ENCODE assay signal across 8 mouse cellular contexts in genomic region chr10:80900318-80901247, GRCm38 (mm10). TPM values are rescaled to one million over a fixed set of nuclear protein-coding genes. Genes with fewer than 3 reads are reported as not detected.
DNase-seq lines count a peak whose midpoint lies in the region; ATAC-seq and TF ChIP-seq lines count a peak whose summit lies in the region.

Gene Timm13, minus strand, starts transcription at chr10:80900969.

- no peaks in the 10 kb centered on the region for H3K27me3 ChIP-seq in embryonic facial prominence, embryonic 15.5 days
- H3K27me3 ChIP-seq in limb, embryonic 14.5 days (ENCODE audit: control insufficient read depth, insufficient read depth, low read length) = no peaks in the 10 kb centered on the region
- no peaks in the 10 kb centered on the region for H3K27me3 ChIP-seq in midbrain, postnatal 0 days (ENCODE audit: insufficient read depth, low read length)

- under 1% methylated on average over 72 of the region's 72 CpGs for WGBS in bone marrow, adult 2 months
- under 1% methylated on average over 72 of the region's 72 CpGs for WGBS in embryonic facial prominence, embryonic 15.5 days
- WGBS in limb, embryonic 14.5 days = under 1% methylated on average over 72 of the region's 72 CpGs
- WGBS in midbrain, postnatal 0 days = under 1% methylated on average over 72 of the region's 72 CpGs

- ATAC-seq in embryonic facial prominence, embryonic 15.5 days (ENCODE audit: insufficient number of reproducible peaks, low FRiP score, low TSS enrichment, low read depth) = peak; percentile 95
- ATAC-seq in limb, embryonic 14.5 days (ENCODE audit: low FRiP score, low read depth) = peak; percentile 96
- ATAC-seq in midbrain, postnatal 0 days (ENCODE audit: low FRiP score) = peak; percentile 93

- peaks cover 50% of the 10 kb centered on the region for H3K36me3 ChIP-seq in embryonic facial prominence, embryonic 15.5 days
- peaks cover 40% of the 10 kb centered on the region for H3K36me3 ChIP-seq in limb, embryonic 14.5 days (ENCODE audit: control insufficient read depth, insufficient read depth, low read length)
- H3K36me3 ChIP-seq in midbrain, postnatal 0 days (ENCODE audit: insufficient read depth, low read length) = peaks cover 42% of the 10 kb centered on the region

- H3K27ac ChIP-seq in bone marrow, adult 2 months (ENCODE audit: control insufficient read depth, insufficient read depth, low read depth, low read length, poor library complexity) = peak within 1 kb of the TSS; percentile 58
- peak within 1 kb of the TSS; percentile 88 for H3K27ac ChIP-seq in embryonic facial prominence, embryonic 15.5 days (replicated peaks)
- H3K27ac ChIP-seq in limb, embryonic 14.5 days (replicated peaks; ENCODE audit: low read depth, low read length) = peak within 1 kb of the TSS; percentile 67
- peak within 1 kb of the TSS; percentile 93 for H3K27ac ChIP-seq in midbrain, postnatal 0 days (ENCODE audit: low read depth, low read length)

- H3K4me3 ChIP-seq in bone marrow, adult 2 months (replicated peaks; ENCODE audit: control insufficient read depth, low read depth, low read length) = peak within 1 kb of the TSS; percentile 81
- peak within 1 kb of the TSS; percentile 96 for H3K4me3 ChIP-seq in embryonic facial prominence, embryonic 15.5 days (replicated peaks)
- H3K4me3 ChIP-seq in limb, embryonic 14.5 days (replicated peaks; ENCODE audit: low read length) = peak within 1 kb of the TSS; percentile 89
- H3K4me3 ChIP-seq in midbrain, postnatal 0 days (ENCODE audit: low read depth, low read length) = peak within 1 kb of the TSS; percentile 80

- peak; percentile 81; the same call in 1 of the 2 replicates for TF ChIP-seq POLR2A in bone marrow, adult 2 months (IDR thresholded peaks at IDR 0.05; ENCODE audit: borderline replicate concordance, control insufficient read depth, low read depth, low read length)
- TF ChIP-seq POLR2A in limb, embryonic 14.5 days (IDR thresholded peaks at IDR 0.05; ENCODE audit: borderline replicate concordance, extremely low read depth, insufficient read depth, insufficient read length) = 0 out of 2 replicates have a peak, but pooled peaks have one; percentile 51

- no peak for TF ChIP-seq CTCF in bone marrow, adult 2 months (IDR thresholded peaks at IDR 0.05; ENCODE audit: control insufficient read depth, insufficient read depth, low read length)
- TF ChIP-seq CTCF in midbrain, postnatal 0 days (IDR thresholded peaks at IDR 0.05) = no peak

- H3K4me2 ChIP-seq in embryonic facial prominence, embryonic 15.5 days (replicated peaks) = peak within 1 kb of the TSS; percentile 93
- H3K4me2 ChIP-seq in limb, embryonic 14.5 days (replicated peaks; ENCODE audit: low read depth, low read length, severe bottlenecking) = peak within 1 kb of the TSS; percentile 93
- peak within 1 kb of the TSS; percentile 93 for H3K4me2 ChIP-seq in midbrain, postnatal 0 days (ENCODE audit: low read depth, low read length, poor library complexity, severe bottlenecking)

- H3K9ac ChIP-seq in embryonic facial prominence, embryonic 15.5 days = peak within 1 kb of the TSS; percentile 87
- H3K9ac ChIP-seq in limb, embryonic 14.5 days (ENCODE audit: low read depth, low read length, severe bottlenecking) = peak within 1 kb of the TSS; percentile 67
- H3K9ac ChIP-seq in midbrain, postnatal 0 days (replicated peaks; ENCODE audit: low read length, poor library complexity, severe bottlenecking) = peak within 1 kb of the TSS; percentile 81

- no peaks in the 10 kb centered on the region for H3K9me3 ChIP-seq in embryonic facial prominence, embryonic 15.5 days (replicated peaks)
- no peaks in the 10 kb centered on the region for H3K9me3 ChIP-seq in limb, embryonic 14.5 days (ENCODE audit: control insufficient read depth, low read length)
- no peaks in the 10 kb centered on the region for H3K9me3 ChIP-seq in midbrain, postnatal 0 days (ENCODE audit: low read length)

- peak; percentile 100 for DNase-seq in 416B (ENCODE audit: low read depth)
- peak; percentile 99 for DNase-seq in heart, adult 8-10 months (ENCODE audit: low spot score)
- peak; percentile 100 for DNase-seq in kidney, adult 9 months
- DNase-seq in limb, embryonic 14.5 days (ENCODE audit: low spot score) = peak; percentile 99
- DNase-seq in midbrain, postnatal 0 days (ENCODE audit: low spot score) = peak; percentile 100
- peak; percentile 89 to 93 for DNase-seq in spleen, postnatal 14 days (ENCODE audit: low spot score in 2 of 2)

- no peaks in the 10 kb centered on the region; the same call in none of the 2 replicates for H3K4me1 ChIP-seq in bone marrow, adult 2 months (ENCODE audit: control insufficient read depth, insufficient read depth, low read length)
- H3K4me1 ChIP-seq in embryonic facial prominence, embryonic 15.5 days = peaks cover 27% of the 10 kb centered on the region
- peaks cover 10% of the 10 kb centered on the region for H3K4me1 ChIP-seq in limb, embryonic 14.5 days (ENCODE audit: control insufficient read depth, insufficient read depth, low read length)
- H3K4me1 ChIP-seq in midbrain, postnatal 0 days (ENCODE audit: insufficient read depth, low read length) = peaks cover 4% of the 10 kb centered on the region; the same call in 1 of the 2 replicates

RNA-seq across cellular contexts. Expression of gene Timm13, which starts in this region (rescaled TPM):
- polyA plus RNA-seq in bone marrow, adult 2 months (2011; ENCODE audit: insufficient read depth, insufficient read length, low replicate concordance, missing spikeins) = 78.1 and 118 TPM in 2 replicates
- polyA plus RNA-seq in embryonic facial prominence, embryonic 15.5 days (2015; fragmentation: Nextera tagmentation; extraction: Ambion mirVana) = 337 and 339 TPM in 2 replicates
- total RNA-seq in heart, adult 8-10 months (2022) = 100 to 1,000 TPM; 117 to 135 (median 123) TPM
- polyA plus RNA-seq in limb, embryonic 14.5 days (2012; rRNA removed) = 187 and 229 TPM in 2 replicates
- polyA plus RNA-seq in limb, embryonic 14.5 days (2014; fragmentation: Nextera tagmentation; extraction: Ambion mirVana) = 330 and 335 TPM in 2 replicates
- 153 and 267 TPM in 2 replicates for total RNA-seq in midbrain, postnatal 0 days (2014; rRNA removed)
- 362 and 384 TPM in 2 replicates for polyA plus RNA-seq in midbrain, postnatal 0 days (2015; fragmentation: Nextera tagmentation; extraction: Ambion mirVana)

Comparison
In these comparisons a context has a peak if more than half of its experiments do, and no peak if none do; other contexts are left out.
1. Peak in every context shown above with its lines: DNase-seq, ATAC-seq, H3K4me3 ChIP-seq and H3K27ac ChIP-seq.